Mouse (Mus musculus) small intestine, adult 2 months (tissue): ENCODE measurements around the gene Ltbp4. TPM values are rescaled to one million over a fixed set of nuclear protein-coding genes. Genes with fewer than 3 reads are reported as not detected.

Experiments used
- H3K27ac ChIP-seq: fragments of 200-500 bp; 2 replicates; pipeline ENCODE4 v1.5.1; 2012; ENCODE audit warnings: low read depth, low read length, control low read depth, inconsistent platforms; ENCODE audit not compliant: insufficient read depth
- H3K27me3 ChIP-seq: fragments of 200-500 bp; 2 replicates; pipeline ENCODE4 v1.6.1; 2012; ENCODE audit warnings: mild to moderate bottlenecking, moderate library complexity, low read length, inconsistent platforms; ENCODE audit not compliant: control insufficient read depth, insufficient read depth
- H3K36me3 ChIP-seq: fragments of 200-500 bp; 2 replicates; pipeline ENCODE4 v1.6.1; 2012; ENCODE audit warnings: mild to moderate bottlenecking, low read length, control low read depth, inconsistent platforms; ENCODE audit not compliant: control insufficient read depth, insufficient read depth
- H3K4me1 ChIP-seq: fragments of 200-500 bp; 2 replicates; pipeline ENCODE4 v1.6.1; 2012; ENCODE audit warnings: low read length, inconsistent platforms, mixed read lengths; ENCODE audit not compliant: control insufficient read depth, insufficient read depth, insufficient read length
- H3K4me3 ChIP-seq: fragments of 200-500 bp; 2 replicates; pipeline ENCODE4 v1.5.1; 2012; ENCODE audit warnings: low read depth, mild to moderate bottlenecking, control low read depth, inconsistent platforms, low read length, moderate library complexity
- CTCF ChIP-seq: fragments of 200-500 bp; IDR thresholded peaks from 2 replicates; pipeline ENCODE4 v1.5.1; 2012; ENCODE audit warnings: low read depth, mild to moderate bottlenecking, control low read depth, inconsistent platforms, low read length, moderate library complexity, mixed read lengths; ENCODE audit not compliant: insufficient replicate concordance, insufficient read length; ENCODE audit errors: extremely low read depth
- POLR2A ChIP-seq: fragments of 200-500 bp; IDR thresholded peaks from 2 replicates; pipeline ENCODE4 v1.6.1; 2012; ENCODE audit warnings: low read depth, mild to moderate bottlenecking, control low read depth, inconsistent platforms, low read length, moderate library complexity
- WGBS: fragments of 180-500 bp; shearing (Covaris S2); methylation state at CpG from one replicate; pipeline ENCODE4 v1.1.7; 2018; 5-methylcytosine and 5-hydroxymethylcytosine counted together
- polyA plus RNA-seq: library from polyadenylated mRNA; depleted of rRNA; stranded (reverse); fragments of >200 nt; gene quantifications from 2 replicates; pipeline ENCODE4 v1.2.3, GENCODE M21; 2012; rRNA removed

The Ltbp4 gene
- 136 and 163 TPM in 2 replicates for polyA plus RNA-seq

GRCm38 (mm10) chr7:27337175-27337853 is at the start of gene Ltbp4:
Gene Ltbp4 (minus strand): TSS chr7:27337692.
- Histone ChIP-seq H3K4me1 (peaks cover 3% of the 10 kb centered on the region; the same call in 1 of the 2 replicates), H3K27ac (no peak within 1 kb of the TSS), H3K27me3 (peaks cover 42% of the 10 kb centered on the region), H3K4me3 (peak within 1 kb of the TSS; percentile 30), H3K36me3 (peaks cover 3% of the 10 kb centered on the region)
- 2% methylated on average over 36 of the region's 36 CpGs for WGBS
- TF ChIP-seq CTCF (no peak), POLR2A (no peak)

GRCm38 (mm10) chr7:27384731-27385130 is 47.2 kb upstream of the Ltbp4 start:
- 40% methylated on average over 4 of the region's 4 CpGs for WGBS
- TF ChIP-seq POLR2A (no peak), CTCF (peak; percentile 89)
- no peak overlapping the region for H3K4me3 ChIP-seq
- no peaks in the 10 kb centered on the region for H3K4me1 ChIP-seq
- H3K27me3 ChIP-seq, result no peaks in the 10 kb centered on the region
- no peaks in the 10 kb centered on the region for H3K36me3 ChIP-seq
- no peak overlapping the region for H3K27ac ChIP-seq

GRCm38 (mm10) chr7:27384134-27384533 is 46.6 kb upstream of the Ltbp4 start:
- Histone ChIP-seq H3K27me3 (no peaks in the 10 kb centered on the region), H3K4me1 (no peaks in the 10 kb centered on the region), H3K36me3 (no peaks in the 10 kb centered on the region), H3K4me3 (no peak overlapping the region), H3K27ac (no peak overlapping the region)
- WGBS, result 79% methylated on average over 5 of the region's 5 CpGs
- TF ChIP-seq POLR2A (no peak), CTCF (no peak)

GRCm38 (mm10) chr7:27383233-27383632 is 45.7 kb upstream of the Ltbp4 start:
- TF ChIP-seq POLR2A (no peak), CTCF (no peak)
- Histone ChIP-seq H3K27me3 (0 out of 2 replicates have a peak, but pooled peaks cover 3% of the 10 kb centered on the region), H3K4me3 (no peak overlapping the region), H3K27ac (no peak overlapping the region), H3K4me1 (no peaks in the 10 kb centered on the region), H3K36me3 (no peaks in the 10 kb centered on the region)
- 76% methylated on average over 1 of the region's 1 CpGs for WGBS

GRCm38 (mm10) chr7:27381560-27381959 is 44.1 kb upstream of the Ltbp4 start:
- TF ChIP-seq CTCF (no peak), POLR2A (no peak)
- WGBS, result 56% methylated on average over 4 of the region's 4 CpGs
- H3K4me3 ChIP-seq, result no peak overlapping the region
- H3K27ac ChIP-seq, result no peak overlapping the region
- peaks cover 3% of the 10 kb centered on the region; the same call in 1 of the 2 replicates for H3K27me3 ChIP-seq
- H3K36me3 ChIP-seq, result no peaks in the 10 kb centered on the region
- H3K4me1 ChIP-seq, result no peaks in the 10 kb centered on the region

- TF ChIP-seq CTCF, result no peak
- no peak for TF ChIP-seq POLR2A
- 13% methylated on average over 1 of the region's 1 CpGs for WGBS
Observed at GRCm38 (mm10) chr7:27381009-27381408, 43.5 kb upstream of the Ltbp4 start.

GRCm38 (mm10) chr7:27379836-27380235 is 42.3 kb upstream of the Ltbp4 start:
- WGBS, result 90% methylated on average over 6 of the region's 6 CpGs
- peaks cover 13% of the 10 kb centered on the region for H3K27me3 ChIP-seq
- no peaks in the 10 kb centered on the region for H3K36me3 ChIP-seq
- H3K4me3 ChIP-seq, result no peak overlapping the region
- H3K4me1 ChIP-seq, result no peaks in the 10 kb centered on the region
- TF ChIP-seq CTCF, result no peak
- TF ChIP-seq POLR2A, result no peak
- H3K27ac ChIP-seq, result no peak overlapping the region

More at GRCm38 (mm10) chr7:27381009-27381408, 43.5 kb upstream of the Ltbp4 start:
- Histone ChIP-seq H3K4me1 (no peaks in the 10 kb centered on the region), H3K27ac (no peak overlapping the region), H3K36me3 (no peaks in the 10 kb centered on the region), H3K4me3 (no peak overlapping the region), H3K27me3 (peaks cover 6% of the 10 kb centered on the region; the same call in 1 of the 2 replicates)
